Mouse (Mus musculus): ENCODE measurements around the gene Zfp275. TPM values are rescaled to one million over a fixed set of nuclear protein-coding genes. Genes with fewer than 3 reads are reported as not detected.
A peak's percentile ranks its signal among the peaks of the same experiment; 100 is the strongest.
"Not testable (repeated sequence)": the region's sequence is repeated elsewhere in the genome, so short reads cannot be mapped to it uniquely, and the experiment has no call there.

Zfp275 gene
- 8.4 TPM in 2 replicates for polyA plus RNA-seq (2014; fragmentation: Nextera tagmentation; extraction: Ambion mirVana)

DNA sequence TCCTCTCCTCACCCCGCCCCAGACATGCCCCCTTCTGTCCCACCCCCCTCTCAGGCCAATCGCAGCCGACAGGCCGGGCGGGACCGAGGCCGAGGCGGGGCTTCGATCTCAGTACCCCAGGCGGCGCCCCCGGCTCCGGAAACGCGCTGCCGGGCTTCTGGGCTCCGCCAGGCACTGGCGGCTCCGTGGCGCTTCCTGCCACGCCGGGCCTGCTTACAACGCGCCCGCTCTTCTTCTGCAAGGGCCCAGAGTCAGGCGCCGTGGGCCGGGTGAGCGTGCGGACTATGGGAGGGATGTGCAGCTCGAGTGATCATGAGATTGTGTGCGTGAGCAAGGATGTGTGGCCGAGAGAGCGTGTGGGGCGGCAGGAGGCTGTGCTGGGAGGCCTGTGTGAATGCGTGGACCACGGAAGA is at the start of gene Zfp275:
Zfp275 (plus strand) TSS at position 139 of the 413 bp plus-strand sequence.
- WGBS: 21% methylated on average over 37 of the region's 37 CpGs
- H3K27me3 ChIP-seq (replicated peaks; ENCODE audit: control insufficient read depth, insufficient read depth, low read length): peaks cover 3% of the 10 kb centered on the region
- DNase-seq (ENCODE audit: low spot score) (peak; percentile 75), ATAC-seq (replicated peaks; ENCODE audit: low FRiP score) (peak; percentile 93)
- peak within 1 kb of the TSS; percentile 69 for H3K4me2 ChIP-seq
- H3K9ac ChIP-seq (ENCODE audit: low read depth, low read length): peak within 1 kb of the TSS; percentile 71
- H3K36me3 ChIP-seq (ENCODE audit: control insufficient read depth, insufficient read depth, low read length): no peaks in the 10 kb centered on the region
- H3K4me1 ChIP-seq (replicated peaks; ENCODE audit: control insufficient read depth, insufficient read depth, low read length): peaks cover 7% of the 10 kb centered on the region; the same call in 1 of the 2 replicates
- peak within 1 kb of the TSS; percentile 65 for H3K4me3 ChIP-seq (ENCODE audit: low read depth, low read length)
- no peak within 1 kb of the TSS for H3K27ac ChIP-seq (ENCODE audit: low read depth, low read length)
- H3K9me3 ChIP-seq (ENCODE audit: control insufficient read depth, low read length): no peaks in the 10 kb centered on the region

GRCm38 (mm10) chrX:73292876-73293275 is 49.5 kb upstream of the Zfp275 start, which contains the start of the genes Xlr5a and Xlr5c:
Gene Xlr5a, minus strand, starts transcription at chrX:73292976.
Gene Xlr5c, minus strand, starts transcription at chrX:73292976.
- not testable (repeated sequence) for H3K27ac ChIP-seq (ENCODE audit: low read depth, low read length); H3K4me3 ChIP-seq (ENCODE audit: low read depth, low read length); H3K9me3 ChIP-seq (ENCODE audit: control insufficient read depth, low read length); H3K36me3 ChIP-seq (ENCODE audit: control insufficient read depth, insufficient read depth, low read length); ATAC-seq (replicated peaks; ENCODE audit: low FRiP score); H3K27me3 ChIP-seq (replicated peaks; ENCODE audit: control insufficient read depth, insufficient read depth, low read length); H3K4me2 ChIP-seq; H3K9ac ChIP-seq (ENCODE audit: low read depth, low read length); DNase-seq (ENCODE audit: low spot score); H3K4me1 ChIP-seq (replicated peaks; ENCODE audit: control insufficient read depth, insufficient read depth, low read length)
- 80% methylated on average over 12 of the region's 17 CpGs for WGBS

DNA sequence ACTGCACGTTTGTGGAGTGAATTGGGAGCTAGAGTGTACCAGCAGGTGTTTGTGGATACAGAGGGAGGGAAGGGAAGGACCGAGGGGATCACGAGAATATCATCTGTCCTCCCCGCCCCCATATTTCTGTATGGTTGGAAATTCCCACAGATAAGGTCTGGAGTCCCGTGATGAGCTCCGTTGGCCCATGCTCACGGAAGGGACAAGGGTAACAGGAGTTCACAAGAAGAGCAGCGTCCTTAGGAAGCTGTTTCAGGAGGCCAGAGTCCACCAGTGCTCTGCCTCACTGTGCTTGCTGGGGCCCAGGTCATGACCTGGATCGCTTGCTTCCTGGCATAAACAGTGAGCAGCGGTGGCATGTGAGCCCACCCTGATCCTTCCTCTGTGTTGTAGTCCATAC is 46.7 kb upstream of the Zfp275 start:
- WGBS: 58% methylated on average over 7 of the region's 10 CpGs
- H3K9ac ChIP-seq (ENCODE audit: low read depth, low read length); H3K36me3 ChIP-seq (ENCODE audit: control insufficient read depth, insufficient read depth, low read length): not testable (repeated sequence)

GRCm38 (mm10) chrX:73312522-73312921 is 29.9 kb upstream of the Zfp275 start:
- DNase-seq (ENCODE audit: low spot score): no peak
- 25% methylated on average over 3 of the region's 3 CpGs for WGBS
- ATAC-seq (replicated peaks; ENCODE audit: low FRiP score): no peak

More for the DNA sequence above, 46.7 kb upstream of the Zfp275 start:
- H3K4me2 ChIP-seq; H3K4me3 ChIP-seq (ENCODE audit: low read depth, low read length); H3K4me1 ChIP-seq (replicated peaks; ENCODE audit: control insufficient read depth, insufficient read depth, low read length); DNase-seq (ENCODE audit: low spot score); H3K27ac ChIP-seq (ENCODE audit: low read depth, low read length); H3K27me3 ChIP-seq (replicated peaks; ENCODE audit: control insufficient read depth, insufficient read depth, low read length); H3K9me3 ChIP-seq (ENCODE audit: control insufficient read depth, low read length); ATAC-seq (replicated peaks; ENCODE audit: low FRiP score): not testable (repeated sequence)

DNA sequence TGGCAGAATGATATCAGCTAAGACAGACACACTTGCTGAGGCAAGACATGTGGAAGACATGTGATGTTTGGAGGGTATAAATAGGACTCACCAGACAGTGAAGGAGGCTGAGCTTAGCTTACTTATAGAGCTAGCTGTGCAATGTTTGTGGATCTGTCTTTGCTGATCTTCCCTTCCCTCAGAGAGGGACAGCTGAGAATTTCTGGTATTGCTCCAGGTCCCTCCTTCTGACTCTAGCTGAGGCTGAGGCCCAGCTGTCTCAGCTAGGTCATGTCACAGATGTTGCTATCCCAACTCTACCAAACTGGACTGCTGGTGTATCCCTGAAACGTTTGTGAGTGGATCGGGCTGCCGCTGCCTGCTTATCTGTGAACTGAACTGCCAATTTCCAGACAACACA is 21.4 kb upstream of the Zfp275 start:
- no peak overlapping the region for H3K9ac ChIP-seq (ENCODE audit: low read depth, low read length)
- no peak overlapping the region for H3K4me3 ChIP-seq (ENCODE audit: low read depth, low read length)
- H3K36me3 ChIP-seq (ENCODE audit: control insufficient read depth, insufficient read depth, low read length): no peaks in the 10 kb centered on the region
- no peaks in the 10 kb centered on the region for H3K27me3 ChIP-seq (replicated peaks; ENCODE audit: control insufficient read depth, insufficient read depth, low read length)
- no peak overlapping the region for H3K4me2 ChIP-seq
- ATAC-seq (replicated peaks; ENCODE audit: low FRiP score) (no peak), DNase-seq (ENCODE audit: low spot score) (no peak)
- H3K4me1 ChIP-seq (replicated peaks; ENCODE audit: control insufficient read depth, insufficient read depth, low read length): no peaks in the 10 kb centered on the region
- H3K27ac ChIP-seq (ENCODE audit: low read depth, low read length): no peak overlapping the region
- no peaks in the 10 kb centered on the region for H3K9me3 ChIP-seq (ENCODE audit: control insufficient read depth, low read length)
- 77% methylated on average over 3 of the region's 3 CpGs for WGBS

More at GRCm38 (mm10) chrX:73312522-73312921, 29.9 kb upstream of the Zfp275 start:
- Histone ChIP-seq H3K27me3 (replicated peaks; ENCODE audit: control insufficient read depth, insufficient read depth, low read length) (no peaks in the 10 kb centered on the region), H3K4me2 (no peak overlapping the region), H3K9me3 (ENCODE audit: control insufficient read depth, low read length) (no peaks in the 10 kb centered on the region), H3K4me1 (replicated peaks; ENCODE audit: control insufficient read depth, insufficient read depth, low read length) (no peaks in the 10 kb centered on the region), H3K9ac (ENCODE audit: low read depth, low read length) (no peak overlapping the region), H3K27ac (ENCODE audit: low read depth, low read length) (no peak overlapping the region), H3K4me3 (ENCODE audit: low read depth, low read length) (no peak overlapping the region), H3K36me3 (ENCODE audit: control insufficient read depth, insufficient read depth, low read length) (no peaks in the 10 kb centered on the region)

DNA sequence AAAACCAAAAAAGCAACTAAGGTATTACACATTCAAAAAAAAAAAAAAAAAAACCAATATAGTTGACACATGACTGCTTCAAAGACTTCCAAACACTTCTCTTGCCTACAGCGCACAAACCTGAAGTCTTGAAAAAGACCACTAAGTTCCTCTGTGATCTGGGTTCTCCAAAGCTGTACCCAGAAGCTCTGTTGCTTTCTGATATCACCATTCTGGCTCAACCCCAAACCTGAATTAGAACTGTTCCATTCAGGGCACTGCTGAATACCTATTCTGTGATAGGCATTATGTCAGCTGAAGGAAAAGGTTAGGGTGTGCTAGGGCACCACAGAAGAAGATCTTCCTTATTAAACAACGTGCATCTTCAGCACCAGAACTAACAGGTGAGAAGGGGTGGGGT is 15.2 kb upstream of the Zfp275 start:
- WGBS: 68% methylated on average over 2 of the region's 2 CpGs
- no peaks in the 10 kb centered on the region for H3K9me3 ChIP-seq (ENCODE audit: control insufficient read depth, low read length)
- ATAC-seq (replicated peaks; ENCODE audit: low FRiP score): no peak
- H3K4me2 ChIP-seq: no peak overlapping the region
- H3K27me3 ChIP-seq (replicated peaks; ENCODE audit: control insufficient read depth, insufficient read depth, low read length): no peaks in the 10 kb centered on the region; the same call in 1 of the 2 replicates
- H3K36me3 ChIP-seq (ENCODE audit: control insufficient read depth, insufficient read depth, low read length): no peaks in the 10 kb centered on the region
- DNase-seq (ENCODE audit: low spot score): no peak
- H3K4me3 ChIP-seq (ENCODE audit: low read depth, low read length): no peak overlapping the region
- H3K9ac ChIP-seq (ENCODE audit: low read depth, low read length): no peak overlapping the region
- H3K27ac ChIP-seq (ENCODE audit: low read depth, low read length): no peak overlapping the region
- no peaks in the 10 kb centered on the region for H3K4me1 ChIP-seq (replicated peaks; ENCODE audit: control insufficient read depth, insufficient read depth, low read length)

GRCm38 (mm10) chrX:73333548-73333947 is 8.9 kb upstream of the Zfp275 start:
- Histone ChIP-seq H3K4me3 (ENCODE audit: low read depth, low read length) (no peak overlapping the region), H3K27ac (ENCODE audit: low read depth, low read length) (no peak overlapping the region)
- ATAC-seq (replicated peaks; ENCODE audit: low FRiP score): no peak

GRCm38 (mm10) chrX:73336740-73337139 is 5.7 kb upstream of the Zfp275 start, which contains the start of gene Gm45015:
Gene Gm45015, minus strand, starts transcription at chrX:73336840.
- H3K9ac ChIP-seq (ENCODE audit: low read depth, low read length): no peak within 1 kb of the TSS
- 70% methylated on average over 4 of the region's 4 CpGs for WGBS
- H3K4me3 ChIP-seq (ENCODE audit: low read depth, low read length): no peak within 1 kb of the TSS
- DNase-seq (ENCODE audit: low spot score): no peak
- no peaks in the 10 kb centered on the region for H3K36me3 ChIP-seq (ENCODE audit: control insufficient read depth, insufficient read depth, low read length)
- no peak for ATAC-seq (replicated peaks; ENCODE audit: low FRiP score)
- H3K4me2 ChIP-seq: no peak within 1 kb of the TSS
- no peaks in the 10 kb centered on the region for H3K4me1 ChIP-seq (replicated peaks; ENCODE audit: control insufficient read depth, insufficient read depth, low read length)
- H3K27me3 ChIP-seq (replicated peaks; ENCODE audit: control insufficient read depth, insufficient read depth, low read length): peaks cover 10% of the 10 kb centered on the region
- H3K27ac ChIP-seq (ENCODE audit: low read depth, low read length): no peak within 1 kb of the TSS
- no peaks in the 10 kb centered on the region for H3K9me3 ChIP-seq (ENCODE audit: control insufficient read depth, low read length)

More at GRCm38 (mm10) chrX:73333548-73333947, 8.9 kb upstream of the Zfp275 start:
- H3K9me3 ChIP-seq (ENCODE audit: control insufficient read depth, low read length): no peaks in the 10 kb centered on the region
- no peak overlapping the region for H3K4me2 ChIP-seq
- peaks cover 10% of the 10 kb centered on the region for H3K27me3 ChIP-seq (replicated peaks; ENCODE audit: control insufficient read depth, insufficient read depth, low read length)
- H3K4me1 ChIP-seq (replicated peaks; ENCODE audit: control insufficient read depth, insufficient read depth, low read length): no peaks in the 10 kb centered on the region
- H3K9ac ChIP-seq (ENCODE audit: low read depth, low read length): no peak overlapping the region
- no peak for DNase-seq (ENCODE audit: low spot score)
- no peaks in the 10 kb centered on the region for H3K36me3 ChIP-seq (ENCODE audit: control insufficient read depth, insufficient read depth, low read length)

GRCm38 (mm10) chrX:73341473-73341872 is 948 bp upstream of the Zfp275 start:
- peaks cover 7% of the 10 kb centered on the region; the same call in 1 of the 2 replicates for H3K4me1 ChIP-seq (replicated peaks; ENCODE audit: control insufficient read depth, insufficient read depth, low read length)
- H3K27ac ChIP-seq (ENCODE audit: low read depth, low read length): no peak overlapping the region
- no peaks in the 10 kb centered on the region for H3K36me3 ChIP-seq (ENCODE audit: control insufficient read depth, insufficient read depth, low read length)
- no peak overlapping the region for H3K9ac ChIP-seq (ENCODE audit: low read depth, low read length)
- H3K9me3 ChIP-seq (ENCODE audit: control insufficient read depth, low read length): no peaks in the 10 kb centered on the region
- DNase-seq (ENCODE audit: low spot score) (no peak), ATAC-seq (replicated peaks; ENCODE audit: low FRiP score) (no peak)
- peaks cover 5% of the 10 kb centered on the region for H3K27me3 ChIP-seq (replicated peaks; ENCODE audit: control insufficient read depth, insufficient read depth, low read length)
- no peak overlapping the region for H3K4me3 ChIP-seq (ENCODE audit: low read depth, low read length)
- 32% methylated on average over 1 of the region's 1 CpGs for WGBS
- no peak overlapping the region for H3K4me2 ChIP-seq
